Comparison of ENCODE assay signal across 8 mouse cellular contexts in genomic region chr3:138645320-138645719, GRCm38 (mm10).
DNase-seq lines count a peak whose midpoint lies in the region; ATAC-seq and TF ChIP-seq lines count a peak whose summit lies in the region.

No protein-coding gene starts in this region.

- H3K27me3 ChIP-seq in embryonic facial prominence, embryonic 11.5 days (ENCODE audit: control insufficient read depth, insufficient read depth, low read length) = no peaks in the 10 kb centered on the region
- no peaks in the 10 kb centered on the region for H3K27me3 ChIP-seq in lung, postnatal 0 days (replicated peaks; ENCODE audit: insufficient read depth, low read length)

- H3K27ac ChIP-seq in embryonic facial prominence, embryonic 11.5 days (replicated peaks; ENCODE audit: low read depth, low read length) = no peak overlapping the region
- no peak overlapping the region for H3K27ac ChIP-seq in lung, postnatal 0 days (ENCODE audit: low read length)

- H3K9ac ChIP-seq in embryonic facial prominence, embryonic 11.5 days (replicated peaks; ENCODE audit: low read length) = no peak overlapping the region
- no peak overlapping the region for H3K9ac ChIP-seq in lung, postnatal 0 days (replicated peaks; ENCODE audit: low read depth)

- no peak for TF ChIP-seq EP300 in lung, postnatal 0 days (IDR thresholded peaks at IDR 0.05)

- 0 out of 2 replicates have a peak, but pooled peaks cover 2% of the 10 kb centered on the region for H3K4me1 ChIP-seq in embryonic facial prominence, embryonic 11.5 days (ENCODE audit: control insufficient read depth, insufficient read depth, low read length)
- H3K4me1 ChIP-seq in lung, postnatal 0 days (ENCODE audit: insufficient read depth, low read depth, low read length) = peaks cover 9% of the 10 kb centered on the region; the same call in 1 of the 2 replicates

- H3K36me3 ChIP-seq in embryonic facial prominence, embryonic 11.5 days (replicated peaks; ENCODE audit: control insufficient read depth, insufficient read depth, low read depth, low read length) = no peaks in the 10 kb centered on the region
- no peaks in the 10 kb centered on the region for H3K36me3 ChIP-seq in lung, postnatal 0 days (ENCODE audit: insufficient read depth, low read length)

- H3K9me3 ChIP-seq in embryonic facial prominence, embryonic 11.5 days (replicated peaks; ENCODE audit: control insufficient read depth, low read length) = no peaks in the 10 kb centered on the region
- no peaks in the 10 kb centered on the region for H3K9me3 ChIP-seq in lung, postnatal 0 days (ENCODE audit: low read length)

- WGBS in embryonic facial prominence, embryonic 11.5 days = 15% methylated on average over 3 of the region's 3 CpGs
- WGBS in lung, postnatal 0 days = 12% methylated on average over 3 of the region's 3 CpGs

- TF ChIP-seq CTCF in lung, postnatal 0 days (IDR thresholded peaks at IDR 0.05) = no peak

- peak; percentile 51 for DNase-seq in urinary bladder, postnatal 14 days (ENCODE audit: low spot score)
- no peak for DNase-seq in urinary bladder, adult 2 months (ENCODE audit: low spot score)
- DNase-seq in embryonic facial prominence, embryonic 11.5 days (ENCODE audit: low spot score) = peak; percentile 41
- DNase-seq in heart, adult 9 months (ENCODE audit: low spot score in 2 of 2) = peak; percentile 18 to 20
- peak; percentile 76 for DNase-seq in layer of hippocampus, adult 11-12 months (ENCODE audit: low spot score)
- peak; percentile 57 for DNase-seq in lung, postnatal 0 days (ENCODE audit: low spot score)
- peak; percentile 55 for DNase-seq in right cerebral cortex, adult 18-20 months
- DNase-seq in spleen, postnatal 36 days (ENCODE audit: low spot score in 2 of 2) = no peak

- no peak overlapping the region for H3K4me2 ChIP-seq in embryonic facial prominence, embryonic 11.5 days (ENCODE audit: low read depth, low read length)
- H3K4me2 ChIP-seq in lung, postnatal 0 days (replicated peaks; ENCODE audit: low read depth, low read length) = no peak overlapping the region

- no peak for ATAC-seq in embryonic facial prominence, embryonic 11.5 days (replicated peaks; ENCODE audit: insufficient number of reproducible peaks, low FRiP score, low TSS enrichment, low read depth)
- ATAC-seq in lung, postnatal 0 days = peak; percentile 36

- H3K4me3 ChIP-seq in embryonic facial prominence, embryonic 11.5 days (ENCODE audit: low read depth, low read length) = no peak overlapping the region
- no peak overlapping the region for H3K4me3 ChIP-seq in lung, postnatal 0 days (ENCODE audit: low read depth, low read length)

Comparison
In these comparisons a context has a peak if more than half of its experiments do, and no peak if none do; other contexts are left out.
1. DNase-seq: peak in urinary bladder, postnatal 14 days (single experiment), embryonic facial prominence, embryonic 11.5 days (single experiment), heart, adult 9 months (2 of 2), layer of hippocampus, adult 11-12 months (single experiment), lung, postnatal 0 days (single experiment) and right cerebral cortex, adult 18-20 months (single experiment); none in urinary bladder, adult 2 months (single experiment) and spleen, postnatal 36 days (0 of 2).